Mouse (Mus musculus) v-Abl transformed pro-B cells (cell line): Measurements from ENCODE around the gene Dicer1.

Source experiments
- in situ Hi-C, 2 experiments: fragments of 400-800 bp; cut with MboI; formaldehyde crosslinking; loops; one replicate each; pipeline ENCODE4 v1.15.1; 2025; ENCODE audit not compliant: unreplicated experiment in 2 of 2

Gene Dicer1

GRCm38 (mm10) chr12:104751814-104752765 is at the start of gene Dicer1:
Gene Dicer1, minus strand, starts transcription at chr12:104751952.
- in situ Hi-C loops, result loop anchor here (5.0 to 10.0 kb wide), 2 partner anchors 253 to 265 kb away; partner anchors contain the start of gene Syne3 (in 1 of the 2)

GRCm38 (mm10) chr12:104799365-104799764 is 47.6 kb upstream of the Dicer1 start:
- in situ Hi-C loops, result no loop called here

GRCm38 (mm10) chr12:104797905-104798304 is 46.2 kb upstream of the Dicer1 start:
- in situ Hi-C loops, result no loop called here

- in situ Hi-C loops, result no loop called here
Measured at GRCm38 (mm10) chr12:104796635-104797378, 45.1 kb upstream of the Dicer1 start.

- in situ Hi-C loops, result no loop called here
Measured at GRCm38 (mm10) chr12:104794957-104795356, 43.2 kb upstream of the Dicer1 start.

DNA sequence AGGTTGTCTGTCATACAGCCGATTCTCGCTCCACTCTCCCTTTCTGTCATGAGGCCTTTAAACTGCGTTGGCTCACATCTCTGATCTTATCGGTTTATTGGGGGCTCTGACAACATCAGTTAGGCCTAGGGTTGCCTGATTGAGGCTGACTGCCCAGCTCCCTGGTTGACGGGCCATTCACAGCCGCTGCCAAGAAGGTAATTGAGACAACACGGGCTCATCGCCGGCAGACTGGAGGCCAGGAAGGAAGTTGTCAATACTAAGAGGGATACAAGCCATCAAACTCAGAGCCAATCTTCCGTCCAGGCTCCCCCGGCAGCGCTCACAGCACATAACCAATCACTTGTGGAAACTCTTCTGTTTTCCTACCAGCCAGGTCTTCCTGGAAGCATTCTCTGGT is 41.7 kb upstream of the Dicer1 start:
- in situ Hi-C loops, result no loop called here

GRCm38 (mm10) chr12:104777603-104778002 is 25.9 kb upstream of the Dicer1 start:
- in situ Hi-C loops, result no loop called here

GRCm38 (mm10) chr12:104771941-104772340 is 20.2 kb upstream of the Dicer1 start:
- in situ Hi-C loops, result no loop called here

DNA sequence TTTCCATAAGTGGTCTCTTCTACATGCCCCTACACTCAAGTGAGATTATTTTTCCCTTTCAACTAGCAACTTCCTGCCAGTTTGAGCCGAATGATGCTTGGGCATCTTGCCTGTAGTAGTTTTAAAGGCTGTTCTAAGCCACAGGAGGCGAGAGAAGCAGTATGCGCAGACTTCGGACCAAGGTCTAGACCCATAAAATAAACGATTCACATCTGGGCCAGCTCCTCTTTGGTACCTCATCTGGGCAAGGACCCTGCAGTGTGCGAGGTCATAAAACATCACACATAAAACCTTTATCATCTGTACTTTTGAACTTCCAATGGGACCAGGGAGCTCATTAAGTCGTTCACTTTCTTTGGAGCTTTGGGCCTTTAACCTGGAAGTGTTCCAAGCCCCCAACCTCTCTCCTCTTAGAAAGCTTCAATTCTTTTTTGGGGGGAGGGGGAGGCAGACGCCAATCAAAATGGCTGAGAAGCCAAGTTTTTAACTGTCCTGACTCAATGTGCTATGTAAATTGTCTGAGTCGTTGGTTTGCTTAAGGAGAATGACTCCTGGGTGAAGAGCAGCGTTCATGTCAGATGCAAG is 17.5 kb upstream of the Dicer1 start:
- in situ Hi-C loops, result no loop called here

DNA sequence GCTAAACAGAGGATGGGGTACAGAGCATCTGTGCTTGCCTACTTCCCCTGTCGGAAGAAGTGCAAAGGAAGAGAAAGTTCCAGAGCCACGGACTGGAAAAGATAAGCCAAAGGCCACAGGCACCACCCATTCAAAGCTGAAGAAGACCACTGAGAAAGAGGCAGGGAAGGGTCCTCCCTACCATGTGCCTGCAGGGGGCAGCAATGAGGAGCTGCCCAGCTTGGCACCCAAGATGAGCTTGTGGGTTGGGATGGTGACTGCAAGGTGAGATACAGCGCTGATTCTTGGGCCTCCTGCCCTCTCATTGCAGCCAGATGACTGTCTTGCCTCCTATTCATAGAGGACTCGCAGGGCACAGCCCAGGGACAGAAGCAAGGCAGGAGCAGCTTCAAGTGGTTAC is 15.4 kb upstream of the Dicer1 start:
- in situ Hi-C loops, result no loop called here

DNA sequence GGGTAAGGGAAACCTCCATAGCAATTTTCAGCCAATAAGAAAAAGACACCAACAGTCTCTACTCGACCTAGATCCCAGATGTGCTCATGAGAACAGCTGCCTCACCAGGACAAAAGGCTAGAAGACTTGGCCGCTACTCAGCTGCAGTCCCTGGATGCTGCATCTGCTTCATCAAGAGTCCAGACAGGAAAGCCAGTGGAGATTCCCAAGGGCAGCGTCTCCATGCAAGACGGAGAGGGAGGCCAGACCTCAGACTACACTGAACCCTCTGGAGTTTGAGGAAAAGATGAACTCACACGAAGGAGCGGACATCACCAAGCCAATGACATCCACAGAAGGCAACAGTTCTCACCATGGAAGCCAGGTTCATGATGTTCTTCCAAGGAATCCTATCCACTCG is 14.0 kb upstream of the Dicer1 start:
- in situ Hi-C loops, result no loop called here

DNA sequence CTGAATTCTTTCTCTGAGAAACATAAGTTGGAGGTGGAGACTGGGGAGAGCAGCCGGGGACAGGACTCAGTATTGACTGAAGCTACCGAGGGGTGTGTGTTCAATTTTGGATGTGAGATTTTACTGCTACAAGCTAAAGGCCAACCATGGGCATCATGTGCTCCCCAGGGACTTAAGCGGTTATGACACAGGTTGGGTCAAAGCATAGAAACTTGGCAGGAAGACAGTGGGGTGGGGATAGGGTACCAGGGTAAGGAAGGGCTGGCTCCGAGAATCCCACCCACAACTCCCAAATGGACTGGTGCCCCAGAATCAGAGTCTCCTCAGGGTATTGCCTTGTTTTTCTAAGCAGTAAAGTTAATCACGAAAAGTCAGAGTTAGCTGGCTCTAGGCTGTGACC is 13.4 kb upstream of the Dicer1 start:
- in situ Hi-C loops, result no loop called here

DNA sequence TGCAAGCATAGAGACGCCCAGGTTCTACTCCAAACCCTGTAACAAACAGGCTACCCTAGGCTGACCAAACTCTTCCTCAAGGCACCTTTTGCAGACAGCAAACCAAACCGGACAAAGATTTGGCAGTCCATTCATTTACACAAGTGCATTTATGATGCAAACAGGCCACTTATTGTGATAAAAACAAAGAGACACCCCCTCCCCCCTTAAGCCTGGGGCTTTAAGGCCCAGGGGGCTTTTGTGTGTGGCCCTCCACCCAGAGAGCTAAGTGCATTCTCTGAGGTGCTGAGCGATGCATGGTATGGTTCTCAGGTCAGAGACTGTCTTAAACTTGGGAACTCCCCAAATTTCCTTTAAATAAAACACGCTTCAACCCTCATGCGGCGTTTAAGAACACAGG is 12.2 kb upstream of the Dicer1 start:
- in situ Hi-C loops, result no loop called here

GRCm38 (mm10) chr12:104761411-104761810 is 9.7 kb upstream of the Dicer1 start:
- in situ Hi-C loops, result no loop called here

DNA sequence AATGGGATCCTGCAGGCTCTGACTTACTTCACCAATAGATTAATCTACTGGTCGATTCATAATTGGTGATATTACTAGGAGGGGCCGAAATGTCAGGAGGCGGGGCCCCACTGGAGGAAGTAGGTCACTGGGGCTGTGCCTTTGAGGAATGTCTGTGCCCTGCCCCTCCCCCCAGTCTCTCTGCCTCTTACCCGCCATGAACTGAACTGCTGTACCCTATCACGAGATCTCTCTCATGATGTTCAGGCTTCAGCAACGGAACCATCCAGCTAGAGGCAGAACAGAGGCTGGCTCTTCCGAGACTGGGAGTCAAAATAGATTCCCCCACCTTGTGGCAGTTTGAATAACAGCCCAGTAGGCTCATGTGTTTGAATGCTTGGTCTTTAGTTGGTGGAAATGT is 6.3 kb upstream of the Dicer1 start:
- in situ Hi-C loops, result loop anchor here in 1 of 2 experiments (5.0 to 10.0 kb wide), 2 partner anchors 54 to 247 kb away; partner anchors contain the start of gene Syne3

GRCm38 (mm10) chr12:104753686-104754085 is 1.9 kb upstream of the Dicer1 start:
- in situ Hi-C loops, result loop anchor here (5.0 to 10.0 kb wide), 2 partner anchors 251 to 264 kb away; partner anchors contain the start of gene Syne3 (in 1 of the 2)

DNA sequence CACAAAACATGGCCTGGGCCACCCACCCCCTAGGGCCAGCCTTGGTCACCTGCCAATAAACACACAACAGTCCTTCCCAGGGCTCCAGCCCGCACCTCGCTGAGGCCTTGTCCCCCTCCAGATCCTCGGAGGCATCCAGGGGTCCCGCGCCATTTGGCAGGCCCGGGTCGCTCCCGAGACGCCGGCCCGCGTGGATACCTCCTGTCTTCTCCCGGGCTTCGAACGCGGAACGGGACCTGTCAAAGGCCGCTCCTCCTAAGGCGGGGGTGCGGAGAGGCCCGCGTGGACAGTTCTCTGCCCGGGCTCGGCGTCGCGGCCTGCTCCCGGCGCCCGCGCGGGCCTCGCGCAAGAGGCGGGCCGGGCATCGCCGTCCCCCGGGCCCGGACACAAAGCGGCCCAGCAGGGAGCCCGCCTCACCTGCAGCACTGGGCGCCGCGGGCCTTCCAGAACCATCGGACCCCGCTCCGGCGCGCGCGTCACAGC is 380 bp downstream of the Dicer1 start:
- in situ Hi-C loops, result loop anchor here (5.0 to 10.0 kb wide), 2 partner anchors 253 to 266 kb away; partner anchors contain the start of gene Syne3 (in 1 of the 2)

DNA sequence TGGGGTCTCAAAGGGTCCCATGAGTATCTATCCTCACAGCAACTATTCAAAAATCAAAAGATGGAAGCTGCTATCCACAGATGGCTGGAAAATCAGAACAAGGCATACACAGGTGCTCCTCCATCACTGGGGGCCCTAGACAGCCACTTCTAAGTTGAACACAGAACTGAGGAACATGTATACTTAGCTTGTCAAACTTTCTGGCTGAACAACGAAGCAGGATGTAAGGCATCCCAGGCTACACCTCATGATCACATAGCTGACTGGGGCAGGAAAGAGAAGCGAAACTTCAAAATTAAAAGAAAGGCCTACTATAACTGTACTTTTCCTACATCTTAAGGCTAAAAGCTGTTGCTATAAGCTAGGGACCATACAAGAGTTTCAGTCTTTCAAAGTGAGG is 2.8 kb downstream of the Dicer1 start:
- in situ Hi-C loops, result loop anchor here (5.0 to 10.0 kb wide), 3 partner anchors 63 to 1266 kb away; partner anchors contain the start of gene Vrk1 (in 1 of the 2)

- in situ Hi-C loops, result loop anchor here (5.0 to 10.0 kb wide), 3 partner anchors 65 to 1268 kb away; partner anchors contain the start of gene Vrk1 (in 1 of the 2)
Measured at GRCm38 (mm10) chr12:104747252-104747651, 4.5 kb downstream of the Dicer1 start.

- in situ Hi-C loops, result loop anchor here (5.0 to 10.0 kb wide), 3 partner anchors 66 to 1268 kb away; partner anchors contain the start of gene Vrk1 (in 1 of the 2)
Measured at GRCm38 (mm10) chr12:104746601-104747000, 5.2 kb downstream of the Dicer1 start.
